23 mouse cellular contexts compared by ENCODE assay signal in the genomic region with DNA sequence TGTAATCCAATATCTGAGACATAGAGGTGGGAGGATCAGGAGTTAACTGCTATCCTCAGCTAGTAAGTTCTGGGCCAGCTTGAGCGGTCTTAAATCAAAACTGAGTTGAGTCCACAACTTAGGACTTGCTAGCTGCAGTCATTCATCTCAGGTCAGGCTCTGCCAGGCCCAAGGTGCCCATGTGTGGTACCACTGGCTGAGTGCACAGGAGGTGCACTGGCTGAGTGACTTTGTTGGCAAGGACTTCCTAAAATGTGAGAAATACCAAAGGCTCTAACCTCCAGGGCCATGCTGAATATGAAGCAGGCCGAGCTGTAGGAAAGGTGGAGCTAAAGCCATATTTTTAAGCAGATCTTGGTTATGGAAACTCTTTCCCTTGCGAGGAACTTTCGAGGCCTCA. TPM values are rescaled to one million over a fixed set of nuclear protein-coding genes. Genes with fewer than 3 reads are reported as not detected.
"Had no signal": no experiment of that assay in that cellular context is flagged by ENCODE, and none has a peak within 500 bp of the region (broad histone marks: within the 10 kb centered on the region; RNA-seq: fewer than 3 reads in every experiment).

No protein-coding gene starts in this region.

- H3K4me3 ChIP-seq: heart, embryonic 12.5 days; hindbrain, embryonic 13.5 days; hindbrain, embryonic 15.5 days; layer of hippocampus, adult 2 months; left cerebral cortex, adult 2 months; limb, embryonic 10.5 days; limb, embryonic 12.5 days; liver, embryonic 13.5 days; liver, embryonic 15.5 days had no signal

- H3K9me3 ChIP-seq: heart, embryonic 12.5 days; hindbrain, embryonic 13.5 days; hindbrain, embryonic 15.5 days; limb, embryonic 10.5 days; liver, embryonic 13.5 days; liver, embryonic 15.5 days had no signal

- H3K27ac ChIP-seq: hindbrain, embryonic 13.5 days; hindbrain, embryonic 15.5 days; hindbrain, postnatal 0 days; layer of hippocampus, adult 2 months; left cerebral cortex, adult 2 months; limb, embryonic 10.5 days; limb, embryonic 12.5 days; liver, embryonic 13.5 days; liver, embryonic 15.5 days had no signal

- H3K9ac ChIP-seq: heart, embryonic 12.5 days; hindbrain, embryonic 13.5 days; hindbrain, embryonic 15.5 days; limb, embryonic 12.5 days; liver, embryonic 13.5 days; liver, embryonic 15.5 days; liver, postnatal 0 days had no signal

- ATAC-seq: hindbrain, postnatal 0 days; intestine, postnatal 0 days; liver, postnatal 0 days had no signal

- H3K4me1 ChIP-seq: heart, embryonic 12.5 days; hindbrain, embryonic 13.5 days; hindbrain, embryonic 15.5 days; limb, embryonic 10.5 days; limb, embryonic 12.5 days; liver, embryonic 13.5 days; liver, embryonic 15.5 days had no signal

- H3K27me3 ChIP-seq: heart, embryonic 12.5 days; hindbrain, embryonic 13.5 days; hindbrain, embryonic 15.5 days; limb, embryonic 12.5 days; liver, embryonic 13.5 days; liver, embryonic 15.5 days had no signal

- H3K4me2 ChIP-seq: heart, embryonic 12.5 days; hindbrain, embryonic 13.5 days; hindbrain, embryonic 15.5 days; limb, embryonic 12.5 days; liver, embryonic 11.5 days; liver, embryonic 13.5 days; liver, embryonic 15.5 days had no signal

- DNase-seq: gastrocnemius, postnatal 14 days; gastrocnemius, postnatal 36 days; heart, adult 18-20 months; heart, postnatal 14 days; heart, postnatal 36 days; kidney, adult 8-10 months; kidney, postnatal 14 days; kidney, postnatal 4 days; liver; liver, embryonic 13.5 days; liver, postnatal 0 days had no signal

RNA-seq across cellular contexts. Expression of a gene that starts 30.4 kb away (rescaled TPM):
- total RNA-seq: gastrocnemius, adult 8-10 months had no signal
